Mouse (Mus musculus) liver, postnatal 0 days (tissue): ENCODE data around the gene Cyth1.

Experiments
- CTCF ChIP-seq: sonication (generic); IDR thresholded peaks from 2 replicates; pipeline ENCODE4 v1.5.1; 2016; ENCODE audit warnings: antibody characterized with exemption, low read depth
- EP300 ChIP-seq: IDR thresholded peaks from 2 replicates; pipeline ENCODE4 v1.6.1; 2016; ENCODE audit warnings: antibody characterized with exemption, low read depth, mild to moderate bottlenecking

GRCm38 (mm10) chr11:118226850-118227249 lies 21.5 kb downstream of the Cyth1 start:
- TF ChIP-seq CTCF: no peak
- no peak for TF ChIP-seq EP300
